Mouse (Mus musculus): Measurements from ENCODE around the gene Hps4. TPM values are rescaled to one million over a fixed set of nuclear protein-coding genes. Genes with fewer than 3 reads are reported as not detected.

Gene Hps4
- polyA plus RNA-seq, 1 experiment from 2014 or later, result 19.3 TPM

DNA sequence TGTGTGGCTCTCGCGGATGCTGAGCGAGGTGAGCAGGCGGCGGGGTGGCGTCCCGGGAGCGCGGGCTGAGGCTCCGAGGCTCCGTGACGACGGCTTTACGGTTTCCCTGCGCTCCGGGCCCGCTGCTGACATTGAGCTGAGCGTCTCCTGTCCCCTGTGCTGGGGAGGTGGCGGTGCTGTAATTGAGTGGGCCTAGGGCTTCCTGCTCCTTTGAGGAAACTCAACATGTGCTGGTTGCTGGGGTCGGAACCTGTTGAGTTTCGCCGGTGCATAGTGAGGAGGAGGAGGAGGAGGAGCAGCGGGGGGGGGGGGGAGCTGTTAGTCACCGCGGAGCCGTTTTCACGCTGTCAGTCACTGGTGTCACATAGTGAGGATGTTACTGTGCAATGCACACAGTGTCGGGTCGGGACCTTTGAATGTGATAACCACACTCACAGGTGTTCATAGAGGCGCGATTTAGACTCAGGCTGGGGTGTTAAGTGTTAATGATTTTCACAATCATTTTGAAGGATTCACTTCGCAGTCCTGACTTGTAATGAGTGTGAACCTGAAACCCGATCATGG lies 16.4 kb upstream of the Hps4 start:
- Histone ChIP-seq H3K27ac (ENCODE audit: low read depth, low read length) (no peak overlapping the region), H3K4me1 (ENCODE audit: control insufficient read depth, insufficient read depth, low read length) (peaks cover 5% of the 10 kb centered on the region; the same call in 1 of the 2 replicates), H3K9ac (ENCODE audit: low read depth, low read length) (peak overlapping the region; percentile 80), H3K36me3 (ENCODE audit: control insufficient read depth, insufficient read depth, low read length) (peaks cover 20% of the 10 kb centered on the region), H3K9me3 (replicated peaks; ENCODE audit: control insufficient read depth, low read length) (no peaks in the 10 kb centered on the region), H3K4me3 (ENCODE audit: low read depth, low read length) (peak overlapping the region; percentile 94), H3K27me3 (ENCODE audit: control insufficient read depth, insufficient read depth, low read length) (no peaks in the 10 kb centered on the region), H3K4me2 (peak overlapping the region; percentile 69)
- ATAC-seq (replicated peaks; ENCODE audit: insufficient number of reproducible peaks, low FRiP score, low TSS enrichment), result peak; percentile 35; the same call in 1 of the 2 replicates
- WGBS (ENCODE audit: insufficient replicate concordance), result under 1% methylated on average over 32 of the region's 33 CpGs

DNA sequence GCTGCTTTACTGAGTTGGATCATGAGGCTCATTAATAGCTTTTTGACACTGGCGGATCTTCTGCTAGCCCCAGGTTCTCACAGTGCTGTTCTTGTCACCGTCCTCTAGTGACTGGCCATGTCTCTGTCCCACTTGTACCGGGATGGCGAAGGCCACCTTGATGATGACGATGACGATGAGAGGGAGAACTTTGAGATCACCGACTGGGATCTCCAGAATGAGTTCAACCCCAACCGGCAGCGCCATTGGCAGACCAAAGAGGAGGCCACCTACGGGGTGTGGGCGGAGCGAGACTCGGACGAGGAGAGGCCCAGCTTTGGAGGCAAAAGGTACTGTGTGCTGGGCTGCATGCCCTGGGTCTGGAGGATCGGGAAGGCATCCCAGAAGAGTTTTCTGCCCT lies 15.0 kb upstream of the Hps4 start:
- 87% methylated on average over 15 of the region's 15 CpGs for WGBS (ENCODE audit: insufficient replicate concordance)
- H3K4me1 ChIP-seq (ENCODE audit: control insufficient read depth, insufficient read depth, low read length), result peaks cover 5% of the 10 kb centered on the region; the same call in 1 of the 2 replicates
- H3K27ac ChIP-seq (ENCODE audit: low read depth, low read length), result no peak overlapping the region
- H3K9ac ChIP-seq (ENCODE audit: low read depth, low read length), result no peak overlapping the region
- ATAC-seq (replicated peaks; ENCODE audit: insufficient number of reproducible peaks, low FRiP score, low TSS enrichment), result no peak
- H3K4me2 ChIP-seq, result no peak overlapping the region
- no peak overlapping the region for H3K4me3 ChIP-seq (ENCODE audit: low read depth, low read length)
- no peaks in the 10 kb centered on the region for H3K27me3 ChIP-seq (ENCODE audit: control insufficient read depth, insufficient read depth, low read length)
- H3K9me3 ChIP-seq (replicated peaks; ENCODE audit: control insufficient read depth, low read length), result no peaks in the 10 kb centered on the region
- H3K36me3 ChIP-seq (ENCODE audit: control insufficient read depth, insufficient read depth, low read length), result peaks cover 27% of the 10 kb centered on the region

DNA sequence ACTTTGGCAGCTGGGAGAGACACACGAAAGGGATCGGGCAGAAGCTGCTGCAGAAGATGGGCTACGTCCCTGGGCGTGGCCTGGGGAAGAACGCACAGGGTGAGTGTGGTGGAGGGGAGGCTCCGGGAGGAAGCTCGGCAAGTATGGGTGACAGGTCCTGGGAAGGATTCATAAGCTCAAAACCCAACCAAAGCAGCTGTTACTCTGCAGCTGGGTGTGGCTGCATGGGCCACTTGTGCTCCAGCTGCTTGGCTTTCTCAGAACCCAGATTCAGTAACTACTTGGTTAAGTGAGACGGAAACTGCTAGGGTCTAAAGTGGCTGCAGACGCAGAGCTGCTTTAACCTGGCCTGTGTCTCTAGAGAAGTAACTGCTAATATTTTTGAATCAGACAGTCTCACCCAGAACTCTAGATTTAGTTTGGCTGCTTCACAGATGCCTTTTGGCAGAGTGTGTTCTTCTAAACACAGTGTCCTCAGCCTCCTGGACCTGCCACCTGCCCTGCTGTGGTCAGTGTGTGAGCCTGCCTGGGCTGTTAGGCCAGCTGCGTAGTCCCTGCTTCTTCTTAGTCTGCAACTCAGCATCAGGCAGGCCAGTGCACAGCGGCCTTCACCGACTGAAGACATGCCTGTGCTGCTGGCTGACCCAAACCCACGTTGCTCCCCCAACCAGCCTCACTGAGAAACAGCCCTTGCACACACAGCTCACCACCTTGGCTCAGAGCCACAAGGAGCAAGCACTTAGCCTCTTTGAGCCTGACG lies 12.9 kb upstream of the Hps4 start:
- Histone ChIP-seq H3K9me3 (replicated peaks; ENCODE audit: control insufficient read depth, low read length) (no peaks in the 10 kb centered on the region), H3K9ac (ENCODE audit: low read depth, low read length) (no peak overlapping the region), H3K4me3 (ENCODE audit: low read depth, low read length) (no peak overlapping the region), H3K36me3 (ENCODE audit: control insufficient read depth, insufficient read depth, low read length) (peaks cover 41% of the 10 kb centered on the region), H3K27me3 (ENCODE audit: control insufficient read depth, insufficient read depth, low read length) (no peaks in the 10 kb centered on the region), H3K27ac (ENCODE audit: low read depth, low read length) (no peak overlapping the region), H3K4me1 (ENCODE audit: control insufficient read depth, insufficient read depth, low read length) (peaks cover 2% of the 10 kb centered on the region; the same call in 1 of the 2 replicates), H3K4me2 (no peak overlapping the region)
- no peak for ATAC-seq (replicated peaks; ENCODE audit: insufficient number of reproducible peaks, low FRiP score, low TSS enrichment)
- WGBS (ENCODE audit: insufficient replicate concordance), result 89% methylated on average over 14 of the region's 14 CpGs

DNA sequence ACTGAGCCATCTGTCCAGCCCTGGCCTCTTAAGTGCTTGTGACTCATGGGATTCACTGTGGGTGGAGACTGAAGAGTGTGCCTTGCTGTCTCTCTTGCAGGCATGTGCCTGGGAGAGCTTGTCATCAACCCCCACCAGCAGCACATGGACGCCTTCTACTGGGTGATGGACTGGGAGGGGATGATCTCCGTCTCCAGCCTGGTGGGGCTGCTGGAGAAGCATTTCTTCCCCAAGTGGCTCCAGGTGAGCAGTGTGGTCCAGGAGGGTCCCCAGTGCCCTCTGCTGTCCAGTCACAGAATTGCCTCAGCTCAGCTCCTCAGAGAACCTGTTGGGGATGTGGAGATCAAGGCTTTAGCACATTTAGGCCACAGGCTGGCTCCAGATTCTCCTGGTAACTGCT lies 7.4 kb upstream of the Hps4 start:
- H3K27ac ChIP-seq (ENCODE audit: low read depth, low read length), result no peak overlapping the region
- H3K9ac ChIP-seq (ENCODE audit: low read depth, low read length), result no peak overlapping the region
- H3K4me1 ChIP-seq (ENCODE audit: control insufficient read depth, insufficient read depth, low read length), result no peaks in the 10 kb centered on the region
- peaks cover 44% of the 10 kb centered on the region for H3K36me3 ChIP-seq (ENCODE audit: control insufficient read depth, insufficient read depth, low read length)
- H3K4me3 ChIP-seq (ENCODE audit: low read depth, low read length), result no peak overlapping the region
- no peak overlapping the region for H3K4me2 ChIP-seq
- ATAC-seq (replicated peaks; ENCODE audit: insufficient number of reproducible peaks, low FRiP score, low TSS enrichment), result no peak
- no peaks in the 10 kb centered on the region for H3K9me3 ChIP-seq (replicated peaks; ENCODE audit: control insufficient read depth, low read length)
- no peaks in the 10 kb centered on the region for H3K27me3 ChIP-seq (ENCODE audit: control insufficient read depth, insufficient read depth, low read length)
- 11% methylated on average over 2 of the region's 2 CpGs for WGBS (ENCODE audit: insufficient replicate concordance)

DNA sequence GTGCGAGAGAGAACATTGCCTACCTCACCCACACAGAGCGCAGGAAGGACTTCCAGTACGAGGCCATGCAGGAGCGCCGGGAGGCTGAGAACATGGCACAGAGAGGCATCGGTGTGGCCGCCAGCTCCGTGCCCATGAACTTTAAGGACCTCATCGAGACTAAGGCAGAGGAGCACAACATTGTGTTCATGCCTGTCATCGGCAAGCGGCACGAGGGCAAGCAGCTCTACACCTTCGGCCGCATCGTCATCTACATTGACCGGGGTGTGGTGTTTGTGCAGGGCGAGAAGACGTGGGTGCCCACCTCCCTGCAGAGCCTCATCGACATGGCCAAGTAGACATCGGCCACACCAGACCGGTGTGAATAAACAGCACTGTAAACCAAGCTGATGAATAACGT lies 5.9 kb upstream of the Hps4 start:
- Histone ChIP-seq H3K36me3 (ENCODE audit: control insufficient read depth, insufficient read depth, low read length) (peaks cover 34% of the 10 kb centered on the region), H3K9ac (ENCODE audit: low read depth, low read length) (no peak overlapping the region)
- ATAC-seq (replicated peaks; ENCODE audit: insufficient number of reproducible peaks, low FRiP score, low TSS enrichment), result no peak

DNA sequence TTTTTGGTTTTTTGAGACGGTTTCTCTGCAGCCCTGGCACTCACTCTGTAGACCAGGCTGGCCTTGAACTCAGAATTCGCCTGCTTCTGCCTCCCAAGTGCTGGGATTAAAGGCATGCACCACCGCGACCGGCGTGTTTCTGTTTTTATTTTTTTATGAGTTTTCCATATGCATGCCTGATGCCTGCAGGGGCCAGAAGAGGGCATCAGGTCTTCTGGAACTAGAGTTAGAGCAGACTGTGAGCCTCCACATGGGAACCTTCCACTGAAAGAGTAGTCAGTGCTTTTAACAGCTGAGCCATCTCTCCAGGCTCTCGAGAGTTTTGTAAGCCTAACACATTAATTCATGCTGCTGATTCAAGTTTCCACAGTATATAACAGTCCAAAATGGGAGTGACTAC lies 3.7 kb upstream of the Hps4 start:
- no peak overlapping the region for H3K4me3 ChIP-seq (ENCODE audit: low read depth, low read length)
- H3K9ac ChIP-seq (ENCODE audit: low read depth, low read length), result no peak overlapping the region
- ATAC-seq (replicated peaks; ENCODE audit: insufficient number of reproducible peaks, low FRiP score, low TSS enrichment), result no peak
- H3K4me2 ChIP-seq, result no peak overlapping the region
- peaks cover 25% of the 10 kb centered on the region for H3K36me3 ChIP-seq (ENCODE audit: control insufficient read depth, insufficient read depth, low read length)
- no peak overlapping the region for H3K27ac ChIP-seq (ENCODE audit: low read depth, low read length)
- peaks cover 5% of the 10 kb centered on the region for H3K4me1 ChIP-seq (ENCODE audit: control insufficient read depth, insufficient read depth, low read length)
- no peaks in the 10 kb centered on the region for H3K27me3 ChIP-seq (ENCODE audit: control insufficient read depth, insufficient read depth, low read length)
- 72% methylated on average over 7 of the region's 7 CpGs for WGBS (ENCODE audit: insufficient replicate concordance)
- H3K9me3 ChIP-seq (replicated peaks; ENCODE audit: control insufficient read depth, low read length), result no peaks in the 10 kb centered on the region

More for the DNA sequence above, 5.9 kb upstream of the Hps4 start:
- no peaks in the 10 kb centered on the region for H3K4me1 ChIP-seq (ENCODE audit: control insufficient read depth, insufficient read depth, low read length)
- H3K4me3 ChIP-seq (ENCODE audit: low read depth, low read length), result no peak overlapping the region
- no peak overlapping the region for H3K27ac ChIP-seq (ENCODE audit: low read depth, low read length)
- no peaks in the 10 kb centered on the region for H3K27me3 ChIP-seq (ENCODE audit: control insufficient read depth, insufficient read depth, low read length)
- 93% methylated on average over 22 of the region's 22 CpGs for WGBS (ENCODE audit: insufficient replicate concordance)
- no peaks in the 10 kb centered on the region for H3K9me3 ChIP-seq (replicated peaks; ENCODE audit: control insufficient read depth, low read length)
- no peak overlapping the region for H3K4me2 ChIP-seq

DNA sequence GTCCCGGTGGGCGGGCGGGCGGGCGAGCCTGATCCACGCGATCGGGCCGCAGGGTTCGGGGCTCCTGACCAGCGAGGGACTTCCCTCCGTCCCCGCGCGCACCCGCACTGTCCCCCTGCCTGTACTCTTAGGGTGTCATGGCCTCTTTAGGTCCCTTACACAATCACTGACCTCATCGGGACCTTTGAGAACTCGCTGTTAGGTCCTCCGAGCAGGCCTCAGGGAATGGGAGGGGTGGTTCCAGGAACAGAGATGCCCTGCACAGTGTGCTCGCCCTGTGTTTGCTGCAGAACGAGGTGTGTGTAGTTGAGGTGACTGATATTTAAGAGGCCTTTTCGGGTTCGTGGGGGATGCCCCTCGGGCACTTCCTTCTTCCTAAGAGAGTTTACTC lies 317 bp downstream of the Hps4 start:
- Histone ChIP-seq H3K27me3 (ENCODE audit: control insufficient read depth, insufficient read depth, low read length) (no peaks in the 10 kb centered on the region), H3K4me3 (ENCODE audit: low read depth, low read length) (peak overlapping the region; percentile 95), H3K36me3 (ENCODE audit: control insufficient read depth, insufficient read depth, low read length) (peaks cover 4% of the 10 kb centered on the region), H3K4me1 (ENCODE audit: control insufficient read depth, insufficient read depth, low read length) (peaks cover 5% of the 10 kb centered on the region), H3K4me2 (peak overlapping the region; percentile 87), H3K9ac (ENCODE audit: low read depth, low read length) (peak overlapping the region; percentile 88), H3K27ac (ENCODE audit: low read depth, low read length) (no peak overlapping the region), H3K9me3 (replicated peaks; ENCODE audit: control insufficient read depth, low read length) (no peaks in the 10 kb centered on the region)
- under 1% methylated on average over 24 of the region's 24 CpGs for WGBS (ENCODE audit: insufficient replicate concordance)
- ATAC-seq (replicated peaks; ENCODE audit: insufficient number of reproducible peaks, low FRiP score, low TSS enrichment), result peak; percentile 72

DNA sequence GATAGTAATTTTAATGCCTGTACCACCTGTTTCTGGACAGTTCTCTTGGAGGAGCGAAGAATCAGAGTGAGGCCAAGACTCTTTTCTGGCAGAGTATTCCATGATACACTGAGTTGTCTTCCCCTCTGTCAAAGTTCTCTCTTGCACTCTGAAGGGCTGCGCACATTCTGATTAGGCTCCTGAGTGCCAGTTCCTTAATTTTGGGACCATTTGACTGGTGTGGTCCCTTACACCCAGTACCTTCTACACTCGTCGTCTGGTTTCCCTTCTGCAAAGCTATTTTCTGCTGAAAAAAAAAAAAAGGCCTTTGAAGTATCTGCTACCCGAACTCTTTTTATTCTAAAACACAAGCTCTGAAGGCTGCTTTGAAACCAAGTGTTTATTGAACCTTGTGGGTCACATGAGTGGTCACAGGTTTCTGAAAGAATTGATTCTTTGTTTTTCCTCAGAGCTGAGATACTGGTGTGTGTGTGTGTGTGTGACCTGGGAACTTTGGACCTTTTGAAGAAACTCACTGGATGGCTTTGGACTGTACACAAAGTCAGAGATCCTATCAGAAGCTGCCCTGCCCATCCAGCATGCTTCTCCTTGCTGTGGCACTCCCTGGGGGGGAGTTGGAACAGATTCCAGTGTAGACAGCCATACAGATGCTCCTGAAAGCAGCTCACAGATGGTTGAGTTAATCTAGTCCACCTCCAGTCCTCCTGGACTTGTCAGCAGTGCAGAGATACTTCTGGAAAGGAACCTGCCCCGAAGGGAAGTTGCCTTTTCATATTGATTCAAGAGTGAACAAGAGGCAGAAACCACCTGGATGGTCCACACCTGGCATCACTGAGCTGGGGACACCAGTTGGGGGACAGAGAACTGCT lies 1.4 kb downstream of the Hps4 start:
- H3K27me3 ChIP-seq (ENCODE audit: control insufficient read depth, insufficient read depth, low read length), result no peaks in the 10 kb centered on the region
- no peaks in the 10 kb centered on the region for H3K9me3 ChIP-seq (replicated peaks; ENCODE audit: control insufficient read depth, low read length)
- peaks cover under 1% of the 10 kb centered on the region; the same call in 1 of the 2 replicates for H3K36me3 ChIP-seq (ENCODE audit: control insufficient read depth, insufficient read depth, low read length)
- no peak overlapping the region for H3K9ac ChIP-seq (ENCODE audit: low read depth, low read length)
- WGBS (ENCODE audit: insufficient replicate concordance), result 77% methylated on average over 6 of the region's 6 CpGs
- no peak overlapping the region for H3K4me3 ChIP-seq (ENCODE audit: low read depth, low read length)
- no peak for ATAC-seq (replicated peaks; ENCODE audit: insufficient number of reproducible peaks, low FRiP score, low TSS enrichment)
- peaks cover 5% of the 10 kb centered on the region for H3K4me1 ChIP-seq (ENCODE audit: control insufficient read depth, insufficient read depth, low read length)
- H3K27ac ChIP-seq (ENCODE audit: low read depth, low read length), result no peak overlapping the region
- H3K4me2 ChIP-seq, result no peak overlapping the region
